Mouse (Mus musculus): ENCODE data around the gene Pdzph1.

DNA sequence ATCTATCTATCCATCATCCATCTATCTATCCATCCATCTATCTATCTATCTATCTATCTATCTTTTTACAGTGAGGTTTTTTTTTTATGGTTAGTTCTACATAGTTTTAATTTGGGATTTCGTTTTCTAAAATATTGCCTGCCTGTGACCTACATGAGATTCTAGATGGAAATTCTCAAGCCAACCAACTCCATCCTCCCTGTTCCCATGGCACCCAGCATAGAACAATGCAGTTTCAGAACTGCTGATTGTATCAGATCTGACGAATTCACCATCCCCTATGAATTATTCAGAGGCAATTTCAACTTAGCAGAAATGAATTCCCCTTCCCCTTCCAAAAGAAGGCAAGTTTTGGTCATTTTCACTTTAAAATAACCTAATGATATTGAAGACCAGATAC lies 85.2 kb downstream of the Pdzph1 start:
- no peak for TF ChIP-seq MAX (IDR thresholded peaks at IDR 0.05; ENCODE audit: low read depth)
- TF ChIP-seq USF1 (IDR thresholded peaks at IDR 0.05; ENCODE audit: low read depth) = no peak
- TF ChIP-seq POLR2A (IDR thresholded peaks at IDR 0.05; ENCODE audit: insufficient read length, low read depth) = no peak
- TF ChIP-seq TCF12 (IDR thresholded peaks at IDR 0.05; ENCODE audit: insufficient read depth, poor library complexity, severe bottlenecking) = no peak
- TF ChIP-seq SRF (IDR thresholded peaks at IDR 0.05; ENCODE audit: control insufficient read depth, insufficient read length, low read depth) = no peak
- no peak for TF ChIP-seq CEBPB (IDR thresholded peaks at IDR 0.05; ENCODE audit: insufficient read depth, poor library complexity, severe bottlenecking)

Data from myocyte (in vitro differentiated cells).